Mouse (Mus musculus): ENCODE measurements around the gene Foxred2. TPM values are rescaled to one million over a fixed set of nuclear protein-coding genes. Genes with fewer than 3 reads are reported as not detected.

The Foxred2 gene
- total RNA-seq, 1 experiment: 21.9 TPM

DNA sequence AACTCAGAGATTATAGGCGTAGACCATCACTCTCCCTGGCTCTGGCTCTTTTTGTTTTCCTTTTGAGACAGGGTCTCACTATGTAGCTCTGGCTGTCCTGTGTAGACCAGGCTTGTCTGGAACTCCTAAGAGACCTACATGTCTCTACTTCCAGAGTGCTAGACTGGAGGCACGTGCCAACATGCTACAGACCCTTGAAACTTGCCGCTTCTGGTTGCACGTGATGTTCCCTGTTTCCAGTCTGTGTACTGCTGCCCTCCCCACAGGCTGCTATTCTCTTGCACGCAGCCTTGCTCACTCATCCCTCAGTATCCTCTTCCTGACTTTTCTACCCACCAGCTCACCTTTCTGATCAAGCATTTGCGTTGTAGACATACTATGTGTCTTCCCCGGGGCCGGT lies 50.4 kb downstream of the Foxred2 start:
- Histone ChIP-seq H3K9ac (ENCODE audit: insufficient read depth, low read depth, low read length, poor library complexity, severe bottlenecking) (peak overlapping the region; percentile 56; the same call in 1 of the 2 replicates), H3K36me3 (ENCODE audit: control insufficient read depth, insufficient read depth, low read length, poor library complexity, severe bottlenecking) (no peaks in the 10 kb centered on the region), H3K9me3 (ENCODE audit: control insufficient read depth, insufficient read depth, low read depth, low read length) (no peaks in the 10 kb centered on the region), H3K4me1 (ENCODE audit: control insufficient read depth in 2 of 2, insufficient read depth in 2 of 2, low read length in 2 of 2, poor library complexity in 1 of 2) (peaks cover 20 to 52% of the 10 kb centered on the region in 2 experiments), H3K4me3 (ENCODE audit: insufficient read depth in 1 of 2, low read depth in 1 of 2, low read length in 2 of 2, poor library complexity in 1 of 2, severe bottlenecking in 1 of 2) (no peak overlapping the region), H3K27ac (ENCODE audit: insufficient read depth, low read depth, low read length, poor library complexity, severe bottlenecking) (peak overlapping the region; percentile 84; the same call in 1 of the 2 replicates)
- no peak for DNase-seq (ENCODE audit: low read depth, low spot score)
- in situ Hi-C loops (cut with MboI; ENCODE audit: low sequenced_read_pairs in 2 of 2, unreplicated experiment in 2 of 2): no loop called here
- TF ChIP-seq ZNF384 (IDR thresholded peaks at IDR 0.05; ENCODE audit: low read depth, low read length): no peak

- peak overlapping the region; percentile 45 to 56 for H3K4me3 ChIP-seq (ENCODE audit: insufficient read depth in 1 of 2, low read depth in 1 of 2, low read length in 2 of 2, poor library complexity in 1 of 2, severe bottlenecking in 1 of 2)
- H3K9ac ChIP-seq (ENCODE audit: insufficient read depth, low read depth, low read length, poor library complexity, severe bottlenecking): peak overlapping the region; percentile 80
- H3K27ac ChIP-seq (ENCODE audit: insufficient read depth, low read depth, low read length, poor library complexity, severe bottlenecking): peak overlapping the region; percentile 93
- in situ Hi-C loops (cut with MboI; ENCODE audit: low sequenced_read_pairs in 2 of 2, unreplicated experiment in 2 of 2): no loop called here
- no peaks in the 10 kb centered on the region for H3K9me3 ChIP-seq (ENCODE audit: control insufficient read depth, insufficient read depth, low read depth, low read length)
- TF ChIP-seq CHD2 (IDR thresholded peaks at IDR 0.05; ENCODE audit: low read depth, low read length): no peak
- no peak for TF ChIP-seq HCFC1 (IDR thresholded peaks at IDR 0.05; ENCODE audit: borderline replicate concordance, insufficient read depth, low read length)
- TF ChIP-seq MAFK (IDR thresholded peaks at IDR 0.05; ENCODE audit: insufficient read depth, low read depth, low read length): no peak
- no peak for TF ChIP-seq ZNF384 (IDR thresholded peaks at IDR 0.05; ENCODE audit: low read depth, low read length)
- TF ChIP-seq ZC3H11A (IDR thresholded peaks at IDR 0.05; ENCODE audit: borderline replicate concordance, low read depth, low read length): no peak
- DNase-seq (ENCODE audit: low read depth, low spot score): peak; percentile 91
- peaks cover 16 to 48% of the 10 kb centered on the region in 2 experiments for H3K4me1 ChIP-seq (ENCODE audit: control insufficient read depth in 2 of 2, insufficient read depth in 2 of 2, low read length in 2 of 2, poor library complexity in 1 of 2)
- H3K36me3 ChIP-seq (ENCODE audit: control insufficient read depth, insufficient read depth, low read length, poor library complexity, severe bottlenecking): no peaks in the 10 kb centered on the region
These were observed 51.1 kb downstream of the Foxred2 start for GRCm38 (mm10) chr15:77905275-77905970.

GRCm38 (mm10) chr15:77904363-77904892 lies 52.1 kb downstream of the Foxred2 start:
- no peak for DNase-seq (ENCODE audit: low read depth, low spot score)
- in situ Hi-C loops (cut with MboI; ENCODE audit: low sequenced_read_pairs in 2 of 2, unreplicated experiment in 2 of 2): no loop called here
- Histone ChIP-seq H3K9me3 (ENCODE audit: control insufficient read depth, insufficient read depth, low read depth, low read length) (no peaks in the 10 kb centered on the region), H3K36me3 (ENCODE audit: control insufficient read depth, insufficient read depth, low read length, poor library complexity, severe bottlenecking) (no peaks in the 10 kb centered on the region), H3K4me3 (ENCODE audit: insufficient read depth in 1 of 2, low read depth in 1 of 2, low read length in 2 of 2, poor library complexity in 1 of 2, severe bottlenecking in 1 of 2) (peak overlapping the region; percentile 45 to 56), H3K27ac (ENCODE audit: insufficient read depth, low read depth, low read length, poor library complexity, severe bottlenecking) (peak overlapping the region; percentile 93), H3K4me1 (ENCODE audit: control insufficient read depth in 2 of 2, insufficient read depth in 2 of 2, low read length in 2 of 2, poor library complexity in 1 of 2) (peaks cover 16 to 44% of the 10 kb centered on the region in 2 experiments), H3K9ac (ENCODE audit: insufficient read depth, low read depth, low read length, poor library complexity, severe bottlenecking) (peak overlapping the region; percentile 80)
- no peak for TF ChIP-seq MAFK (IDR thresholded peaks at IDR 0.05; ENCODE audit: insufficient read depth, low read depth, low read length)
- no peak for TF ChIP-seq CHD2 (IDR thresholded peaks at IDR 0.05; ENCODE audit: low read depth, low read length)
- no peak for TF ChIP-seq ZC3H11A (IDR thresholded peaks at IDR 0.05; ENCODE audit: borderline replicate concordance, low read depth, low read length)
- TF ChIP-seq ZNF384 (IDR thresholded peaks at IDR 0.05; ENCODE audit: low read depth, low read length): no peak
- TF ChIP-seq HCFC1 (IDR thresholded peaks at IDR 0.05; ENCODE audit: borderline replicate concordance, insufficient read depth, low read length): no peak

GRCm38 (mm10) chr15:77903176-77903575 lies 53.3 kb downstream of the Foxred2 start:
- H3K9ac ChIP-seq (ENCODE audit: insufficient read depth, low read depth, low read length, poor library complexity, severe bottlenecking): no peak overlapping the region

More at GRCm38 (mm10) chr15:77903176-77903575, 53.3 kb downstream of the Foxred2 start:
- TF ChIP-seq ZNF384 (IDR thresholded peaks at IDR 0.05; ENCODE audit: low read depth, low read length): no peak
- TF ChIP-seq HCFC1 (IDR thresholded peaks at IDR 0.05; ENCODE audit: borderline replicate concordance, insufficient read depth, low read length): no peak
- TF ChIP-seq CHD2 (IDR thresholded peaks at IDR 0.05; ENCODE audit: low read depth, low read length): no peak
- no peak for TF ChIP-seq MAFK (IDR thresholded peaks at IDR 0.05; ENCODE audit: insufficient read depth, low read depth, low read length)
- no peak for TF ChIP-seq ZC3H11A (IDR thresholded peaks at IDR 0.05; ENCODE audit: borderline replicate concordance, low read depth, low read length)
- H3K4me3 ChIP-seq (ENCODE audit: insufficient read depth in 1 of 2, low read depth in 1 of 2, low read length in 2 of 2, poor library complexity in 1 of 2, severe bottlenecking in 1 of 2): no peak overlapping the region
- in situ Hi-C loops (cut with MboI; ENCODE audit: low sequenced_read_pairs in 2 of 2, unreplicated experiment in 2 of 2): no loop called here
- DNase-seq (ENCODE audit: low read depth, low spot score): no peak
- H3K36me3 ChIP-seq (ENCODE audit: control insufficient read depth, insufficient read depth, low read length, poor library complexity, severe bottlenecking): no peaks in the 10 kb centered on the region
- H3K27ac ChIP-seq (ENCODE audit: insufficient read depth, low read depth, low read length, poor library complexity, severe bottlenecking): no peak overlapping the region
- peaks cover 14 to 39% of the 10 kb centered on the region in 2 experiments for H3K4me1 ChIP-seq (ENCODE audit: control insufficient read depth in 2 of 2, insufficient read depth in 2 of 2, low read length in 2 of 2, poor library complexity in 1 of 2)
- H3K9me3 ChIP-seq (ENCODE audit: control insufficient read depth, insufficient read depth, low read depth, low read length): no peaks in the 10 kb centered on the region

Data from ES-E14 (cell line).